ENCODE assay signal across 12 mouse cellular contexts in the genomic region with DNA sequence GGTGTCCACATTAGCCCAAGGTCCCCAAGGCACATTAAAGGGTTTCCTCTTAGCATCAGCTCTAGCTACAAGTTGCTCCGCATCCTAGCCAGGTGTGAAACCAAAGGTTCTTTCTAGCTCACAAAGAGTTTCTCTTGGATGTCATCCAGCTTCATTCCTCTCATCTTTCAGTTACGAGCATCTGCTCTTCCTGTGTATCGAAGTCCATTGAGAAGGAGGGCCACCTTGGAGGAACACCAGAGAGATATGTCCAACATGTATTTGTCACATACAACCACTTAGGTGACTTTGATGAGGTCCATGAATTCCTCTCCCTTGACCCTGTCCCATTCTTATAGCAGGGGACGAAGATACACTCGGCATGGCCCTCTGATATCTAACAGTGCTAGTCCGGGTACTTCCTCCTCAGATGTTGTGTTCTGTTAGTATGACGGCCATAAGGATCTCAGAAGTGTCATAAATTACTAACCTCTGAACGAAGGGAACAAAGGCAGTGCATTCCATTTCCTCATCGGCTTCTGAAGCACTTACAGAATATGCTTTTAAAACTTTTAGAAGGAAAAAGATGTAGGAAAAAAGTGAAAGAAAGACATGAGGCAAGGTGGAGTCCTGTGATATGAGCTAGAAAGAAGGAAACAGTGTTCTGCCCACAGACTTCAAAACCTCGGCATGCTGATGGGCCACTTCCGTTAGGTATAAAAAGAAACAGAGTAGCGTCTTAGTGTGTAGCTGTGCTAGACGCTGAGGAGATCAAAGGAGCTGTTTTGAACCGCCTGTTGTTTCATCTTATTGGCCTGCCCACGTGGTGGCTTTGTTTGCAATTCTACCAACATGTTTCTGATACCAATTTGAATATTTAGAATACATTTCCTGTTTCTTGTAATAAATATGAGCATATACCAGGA.
DNase-seq lines count a peak whose midpoint lies in the region; ATAC-seq and TF ChIP-seq lines count a peak whose summit lies in the region.
"Had no signal": no experiment of that assay in that cellular context is flagged by ENCODE, and none has a peak within 500 bp of the region (broad histone marks: within the 10 kb centered on the region; RNA-seq: fewer than 3 reads in every experiment).

No protein-coding gene starts in this region.

- H3K27ac ChIP-seq in lung, embryonic 15.5 days = peak overlapping the region; percentile 23; the same call in 1 of the 2 replicates
- no peak overlapping the region for H3K27ac ChIP-seq in midbrain, embryonic 10.5 days (replicated peaks)
- H3K27ac ChIP-seq: hindbrain, embryonic 15.5 days had no signal

- no peak overlapping the region for H3K9ac ChIP-seq in lung, embryonic 15.5 days
- H3K9ac ChIP-seq: hindbrain, embryonic 15.5 days had no signal

- no peak overlapping the region for H3K4me2 ChIP-seq in lung, embryonic 15.5 days
- H3K4me2 ChIP-seq: hindbrain, embryonic 15.5 days had no signal

- no peak for TF ChIP-seq POLR2A in lung, adult 2 months (IDR thresholded peaks at IDR 0.05; ENCODE audit: borderline replicate concordance, extremely low read depth, low read depth, low read length)

- H3K27me3 ChIP-seq in lung, embryonic 15.5 days = no peaks in the 10 kb centered on the region
- no peaks in the 10 kb centered on the region for H3K27me3 ChIP-seq in midbrain, embryonic 10.5 days (ENCODE audit: low read depth, poor library complexity, severe bottlenecking)
- H3K27me3 ChIP-seq: hindbrain, embryonic 15.5 days had no signal

- H3K4me3 ChIP-seq in lung, embryonic 15.5 days = no peak overlapping the region
- no peak overlapping the region for H3K4me3 ChIP-seq in lung, adult 2 months (replicated peaks; ENCODE audit: extremely low read depth, low read depth, low read length)
- no peak overlapping the region for H3K4me3 ChIP-seq in midbrain, embryonic 10.5 days
- H3K4me3 ChIP-seq: erythroblast, embryonic 14.5 days; hindbrain, embryonic 15.5 days had no signal

- ATAC-seq in lung, embryonic 15.5 days (ENCODE audit: borderline replicate concordance, extremely low read depth, low FRiP score, low TSS enrichment) = no peak
- ATAC-seq in inflammation-experienced regulatory T-cells, adult 6 months = peak; percentile 93
- peak; percentile 72 for ATAC-seq in megakaryocyte, adult 5-6 weeks (ENCODE audit: poor library complexity, severe bottlenecking)

- no peak for DNase-seq in lung, adult 2 months
- DNase-seq in thymus, postnatal 14 days = peak; percentile 71
- DNase-seq in gastrocnemius, adult 8-10 months (ENCODE audit: low spot score in 2 of 2) = no peak
- DNase-seq in embryo, embryonic 9.5 days (ENCODE audit: extremely low spot score) = no peak
- no peak for DNase-seq in midbrain, embryonic 10.5 days (ENCODE audit: low spot score)
- DNase-seq: cerebellum, adult 11 months; left cerebral cortex, postnatal 4 days had no signal

- no peaks in the 10 kb centered on the region for H3K36me3 ChIP-seq in lung, embryonic 15.5 days
- H3K36me3 ChIP-seq in midbrain, embryonic 10.5 days = no peaks in the 10 kb centered on the region
- H3K36me3 ChIP-seq: hindbrain, embryonic 15.5 days had no signal

- TF ChIP-seq CTCF in lung, adult 2 months (IDR thresholded peaks at IDR 0.05; ENCODE audit: insufficient read depth, low read length) = no peak

- 56% methylated on average over 15 of the region's 15 CpGs for WGBS in lung, embryonic 15.5 days
- WGBS in lung, adult 2 months = 37% methylated on average over 15 of the region's 15 CpGs
- WGBS in midbrain, embryonic 10.5 days = 88% methylated on average over 15 of the region's 15 CpGs

- peaks cover 8% of the 10 kb centered on the region for H3K4me1 ChIP-seq in lung, embryonic 15.5 days
- peaks cover 12% of the 10 kb centered on the region for H3K4me1 ChIP-seq in lung, adult 2 months (ENCODE audit: control insufficient read depth, insufficient read depth, low read length)
- peaks cover 11% of the 10 kb centered on the region for H3K4me1 ChIP-seq in midbrain, embryonic 10.5 days

- no peaks in the 10 kb centered on the region for H3K9me3 ChIP-seq in lung, embryonic 15.5 days
- H3K9me3 ChIP-seq in midbrain, embryonic 10.5 days (replicated peaks) = no peaks in the 10 kb centered on the region
- H3K9me3 ChIP-seq: hindbrain, embryonic 15.5 days had no signal
